Mouse (Mus musculus) lung, postnatal 10 days (tissue): ENCODE results near the gene 4931440F15Rik.
"Not testable (repeated sequence)": the region's sequence is repeated elsewhere in the genome, so short reads cannot be mapped to it uniquely, and the experiment has no call there.

ENCODE experiments used
- DNase-seq: peaks from one replicate; pipeline ENCODE4 v3.0.0; 2021

Gene 4931440F15Rik

DNA sequence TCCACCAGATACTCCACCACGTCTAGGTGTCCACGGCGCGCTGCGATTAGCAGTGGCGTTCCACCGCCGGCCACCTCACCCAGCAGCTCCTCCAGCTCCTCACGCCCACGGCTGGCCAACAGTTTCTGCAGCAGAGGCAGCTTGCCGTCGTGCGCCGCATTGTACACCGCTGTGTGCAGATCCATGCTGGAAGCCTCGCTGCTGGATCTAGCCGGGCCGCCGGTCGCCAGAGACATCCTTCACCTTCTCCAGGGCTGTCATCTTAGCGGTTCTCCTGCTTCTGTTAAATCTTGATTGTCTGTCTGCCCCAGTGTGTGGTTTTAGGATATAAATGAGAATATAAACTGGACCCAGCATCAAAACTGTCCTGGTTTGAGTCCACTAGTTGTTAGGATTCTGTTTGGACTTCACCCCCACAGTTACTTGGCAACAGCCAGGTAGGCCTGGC is at the start of gene 4931440F15Rik:
4931440F15Rik (minus strand) TSS at position 398 of the 448 bp plus-strand sequence.
- not testable (repeated sequence) for DNase-seq

DNA sequence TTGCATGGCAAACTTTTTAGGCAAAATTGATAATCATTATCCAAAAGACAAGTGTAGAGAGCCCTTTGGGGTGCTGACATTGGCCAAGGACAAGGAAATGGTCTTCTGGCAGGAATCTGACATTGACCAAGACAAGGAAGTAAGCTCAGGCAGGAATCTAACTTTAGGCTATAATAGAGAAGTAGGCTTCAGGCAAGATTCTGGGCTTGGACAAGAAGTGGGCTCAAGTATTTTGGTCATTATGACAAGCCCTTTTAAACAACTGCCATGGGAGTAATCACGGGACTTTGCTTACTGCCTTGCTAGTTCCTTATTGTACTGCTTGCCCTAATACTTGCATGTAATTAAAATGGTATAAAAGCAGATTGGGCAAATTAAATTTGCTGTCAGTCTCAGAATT is 49.3 kb upstream of the 4931440F15Rik start:
- not testable (repeated sequence) for DNase-seq

DNA sequence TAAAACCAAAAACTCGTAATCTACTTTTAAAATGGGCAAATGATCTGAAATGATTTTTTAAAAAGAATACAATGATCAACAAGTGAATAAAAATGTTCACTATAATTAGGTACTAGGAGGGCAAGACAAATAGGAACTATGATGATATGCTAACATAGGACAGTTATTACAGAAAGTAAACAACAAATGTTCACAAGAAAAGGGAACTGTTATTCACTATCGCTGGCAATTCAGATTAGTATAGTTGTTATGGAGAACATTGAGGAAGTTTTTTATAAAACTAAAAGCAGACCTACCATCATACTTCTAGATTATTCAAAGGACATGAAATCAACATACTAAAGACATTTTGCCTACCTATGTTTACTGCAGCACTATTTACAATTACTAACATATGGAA is 44.7 kb upstream of the 4931440F15Rik start:
- no peak for DNase-seq

GRCm38 (mm10) chr11:29864269-29864668 is 38.8 kb upstream of the 4931440F15Rik start:
- DNase-seq, result no peak

GRCm38 (mm10) chr11:29861750-29862397 is 36.4 kb upstream of the 4931440F15Rik start:
- peak; percentile 38 for DNase-seq

- DNase-seq, result no peak
Measured at GRCm38 (mm10) chr11:29861040-29861439, 35.6 kb upstream of the 4931440F15Rik start.

DNA sequence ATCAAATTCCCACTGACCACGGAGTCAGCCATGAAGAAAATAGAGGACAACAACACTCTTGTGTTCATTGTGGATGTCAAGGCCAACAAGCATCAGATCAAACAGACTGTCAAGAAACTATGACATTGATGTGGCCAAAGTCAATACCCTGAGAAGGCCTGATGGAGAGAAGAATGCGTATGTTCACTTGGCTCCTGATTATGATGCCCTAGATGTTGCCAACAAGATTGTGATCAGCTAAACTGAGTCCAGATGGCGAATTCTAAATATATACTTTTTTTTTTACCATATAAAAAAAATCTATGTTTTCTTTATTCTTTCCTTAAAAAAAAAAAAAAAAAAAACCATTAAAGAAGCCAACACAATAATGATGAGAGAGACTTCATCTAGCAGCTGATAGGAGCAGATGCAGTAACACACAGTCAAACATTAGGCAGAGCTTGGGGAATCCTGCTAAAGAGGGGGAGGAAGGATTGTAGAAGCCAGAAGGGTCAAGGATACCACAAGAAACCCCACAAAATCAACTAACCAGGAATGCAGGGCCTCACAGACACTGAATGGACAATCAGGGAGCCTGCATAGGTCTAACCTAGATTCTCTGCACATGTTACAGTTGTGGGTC is 15.2 kb upstream of the 4931440F15Rik start:
- DNase-seq, result no peak

GRCm38 (mm10) chr11:29839781-29840180 is 14.3 kb upstream of the 4931440F15Rik start:
- peak; percentile 65 for DNase-seq

- no peak for DNase-seq
Measured at GRCm38 (mm10) chr11:29837066-29837465, 11.6 kb upstream of the 4931440F15Rik start.

DNA sequence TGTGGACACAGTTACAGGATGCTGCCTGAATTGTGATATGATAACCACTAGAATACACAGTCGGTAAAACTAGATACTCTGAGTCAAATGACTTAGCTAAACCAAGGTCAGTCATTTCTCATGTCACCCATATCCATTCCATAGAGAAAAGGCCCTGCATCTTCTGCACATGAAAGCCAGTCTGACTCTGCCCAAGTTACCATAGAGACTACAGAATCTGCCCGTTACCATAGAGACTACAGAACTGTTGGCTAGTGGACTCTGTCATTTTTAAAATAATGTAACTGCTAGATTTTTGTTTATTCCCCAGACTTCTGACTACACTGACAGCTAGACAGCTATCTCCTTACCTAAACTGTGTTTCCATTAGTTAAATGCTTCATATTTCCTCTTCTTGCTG is 2.3 kb upstream of the 4931440F15Rik start:
- DNase-seq, result no peak

DNA sequence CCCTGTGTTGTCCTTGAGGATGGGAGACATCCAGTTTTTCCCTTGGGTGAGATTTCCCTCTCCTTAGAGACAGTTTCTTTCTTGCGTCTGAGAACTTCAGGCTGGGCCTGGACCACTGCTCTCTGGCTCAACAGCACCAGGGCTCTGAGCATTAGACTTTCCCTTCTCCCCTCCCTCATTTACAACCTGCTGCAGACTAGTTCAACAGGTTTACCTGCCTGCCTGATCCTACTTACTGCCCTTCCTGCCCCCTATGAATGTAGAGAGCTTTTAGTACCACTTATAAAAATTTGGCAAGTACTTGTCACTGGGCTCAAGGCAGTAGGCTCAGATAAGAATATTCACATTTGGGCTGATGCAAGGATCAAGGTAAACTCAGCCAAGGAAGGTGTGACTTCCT is 533 bp upstream of the 4931440F15Rik start:
- DNase-seq, result no peak

DNA sequence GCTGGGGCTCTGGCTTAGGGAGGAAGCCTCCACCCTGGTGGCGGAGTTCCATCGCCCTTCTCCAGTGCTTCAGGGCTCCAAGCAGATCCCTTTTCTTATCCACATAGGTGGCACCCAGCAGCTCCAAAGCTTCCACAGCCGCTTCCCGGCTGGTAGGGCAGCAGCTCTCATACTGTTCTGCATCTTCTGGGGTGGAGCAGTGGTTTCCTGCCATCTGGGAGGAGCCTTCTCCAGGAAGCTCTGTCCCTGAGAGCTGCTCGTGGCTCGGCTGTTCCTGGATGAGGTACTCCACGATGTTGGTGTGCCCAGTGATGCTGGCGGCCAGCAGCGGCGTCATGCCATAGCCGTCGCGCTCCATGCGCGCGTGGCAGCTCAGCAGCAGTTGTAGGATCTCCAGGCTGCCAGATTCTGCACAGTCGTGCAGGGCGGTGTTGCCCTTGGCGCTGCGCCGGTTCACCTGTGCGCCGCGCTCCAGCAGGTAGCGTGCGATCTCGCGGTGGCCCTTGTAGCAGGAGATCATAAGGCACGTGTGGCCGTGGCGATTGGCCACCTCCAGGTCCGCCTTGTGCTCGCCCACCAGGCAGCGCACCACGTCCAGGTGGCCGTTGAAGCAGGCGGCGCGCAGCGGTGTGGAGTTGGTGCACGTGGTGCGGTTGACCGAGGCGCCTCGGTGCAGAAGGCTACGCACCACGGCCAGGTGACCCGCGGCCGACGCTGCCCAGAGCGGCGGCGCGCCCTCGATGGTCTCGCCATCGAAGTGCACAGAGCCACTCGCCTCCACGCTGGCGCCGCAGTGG is 796 bp downstream of the 4931440F15Rik start:
- not testable (repeated sequence) for DNase-seq

- DNase-seq, result no peak
Measured at GRCm38 (mm10) chr11:29823141-29823540, 2.3 kb downstream of the 4931440F15Rik start.

DNA sequence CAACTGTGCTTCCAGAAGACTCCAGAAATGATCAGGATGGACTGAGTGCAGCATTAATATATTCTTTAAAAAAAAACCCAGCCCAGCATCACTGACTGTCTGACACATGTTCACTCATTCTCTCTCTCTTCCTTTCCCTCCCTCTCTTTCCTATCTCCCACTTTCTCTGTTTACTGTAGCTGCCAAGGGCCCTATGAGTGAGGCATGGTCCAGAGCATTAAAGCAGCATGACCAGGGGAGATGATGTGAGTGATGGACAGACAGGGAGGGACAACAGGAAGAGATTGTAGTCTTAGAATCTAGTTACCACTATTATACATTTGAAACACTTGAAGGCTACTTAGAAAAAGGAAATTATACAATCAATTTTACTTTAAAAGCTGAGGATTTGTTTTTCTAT is 9.8 kb downstream of the 4931440F15Rik start:
- no peak for DNase-seq

- DNase-seq, result no peak
Measured at GRCm38 (mm10) chr11:29815261-29815660, 10.2 kb downstream of the 4931440F15Rik start.

GRCm38 (mm10) chr11:29813267-29813666 is 12.2 kb downstream of the 4931440F15Rik start:
- no peak for DNase-seq

- DNase-seq, result no peak
Measured at GRCm38 (mm10) chr11:29812475-29812874, 13.0 kb downstream of the 4931440F15Rik start.

GRCm38 (mm10) chr11:29810324-29810723 is 15.1 kb downstream of the 4931440F15Rik start:
- no peak for DNase-seq

- DNase-seq, result no peak
Measured at GRCm38 (mm10) chr11:29808981-29809589, 16.4 kb downstream of the 4931440F15Rik start.

DNA sequence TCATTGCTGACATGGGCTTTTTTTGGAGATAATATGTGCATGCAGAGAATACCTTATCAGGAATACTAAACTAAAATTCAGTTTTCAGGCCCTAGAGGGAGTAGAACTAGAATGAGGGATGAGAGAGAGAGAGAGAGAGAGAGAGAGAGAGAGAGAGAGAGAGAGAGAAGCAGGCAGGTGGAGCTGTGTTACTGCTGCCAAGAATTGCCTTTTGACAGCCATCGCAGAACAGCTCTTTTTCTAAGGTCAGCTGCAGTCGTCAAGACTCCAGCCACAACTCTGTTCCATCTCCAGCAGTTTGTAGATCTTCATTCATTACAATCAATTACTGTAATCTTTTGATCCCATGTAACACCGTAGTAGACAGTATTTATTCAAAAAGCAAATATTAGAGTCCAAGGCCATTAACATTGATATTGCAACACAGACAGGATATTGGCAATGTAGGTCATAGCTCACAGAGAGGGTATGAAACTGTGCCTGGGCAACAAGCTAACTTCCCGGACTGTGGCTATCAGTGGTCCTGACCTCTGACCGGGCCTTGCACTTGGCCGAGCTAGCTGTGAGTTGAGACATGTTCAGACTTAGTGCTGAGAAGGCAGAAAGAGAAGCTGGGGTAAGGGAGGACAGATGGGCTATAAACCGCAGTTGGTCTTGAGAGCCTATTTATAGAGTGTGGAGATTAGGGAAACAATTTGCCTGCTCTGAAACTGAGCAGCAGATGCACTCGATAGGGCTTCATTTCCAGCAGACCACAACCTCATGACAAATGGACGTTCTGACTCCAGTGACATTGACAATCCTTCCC is 17.1 kb downstream of the 4931440F15Rik start:
- peak; percentile 65 for DNase-seq

- no peak for DNase-seq
Measured at GRCm38 (mm10) chr11:29807325-29807724, 18.1 kb downstream of the 4931440F15Rik start.
